Mouse (Mus musculus) erythroblast, adult 5-6 weeks (primary cell): ENCODE measurements around the gene Mettl27. TPM values are rescaled to one million over a fixed set of nuclear protein-coding genes. Genes with fewer than 3 reads are reported as not detected.

Experiments used
- ATAC-seq: replicated peaks from 2 replicates; pipeline ENCODE4 v1.8.0; 2016; ENCODE audit warnings: moderate number of reproducible peaks, mild to moderate bottlenecking, moderate TSS enrichment, inconsistent platforms; ENCODE audit not compliant: poor library complexity, low FRiP score, severe bottlenecking
- total RNA-seq, 2 experiments: library from RNA; stranded (forward) in 1 of 2; stranded (reverse) in 1 of 2; fragments of 150-400 nt in 1 of 2; fragments of 200-764, 138-1000 nt in 1 of 2; gene quantifications; 2 replicates each; pipeline versions ENCODE4 v1.2.3 to v1.2.4; 2015 to 2017; ENCODE audit warnings: low replicate concordance in 2 of 2

Gene Mettl27
- total RNA-seq, 2 experiments from 2014 or later: 62.4 to 120 TPM

GRCm38 (mm10) chr5:134976164-134976563, 44.0 kb downstream of the Mettl27 start:
- peak; percentile 90 for ATAC-seq

GRCm38 (mm10) chr5:134976577-134977250, 44.5 kb downstream of the Mettl27 start:
- ATAC-seq: peak; percentile 56

- ATAC-seq: no peak
Measured at GRCm38 (mm10) chr5:134977837-134978236, 45.7 kb downstream of the Mettl27 start.

GRCm38 (mm10) chr5:134981149-134981548, 49.0 kb downstream of the Mettl27 start:
- no peak for ATAC-seq

- no peak for ATAC-seq
Measured at GRCm38 (mm10) chr5:134983111-134983510, 50.9 kb downstream of the Mettl27 start.

- no peak for ATAC-seq
Measured at GRCm38 (mm10) chr5:134983771-134984170, 51.6 kb downstream of the Mettl27 start.

GRCm38 (mm10) chr5:134985633-134986297, 53.6 kb downstream of the Mettl27 start, which contains the start of gene Cldn3:
TSS of gene Cldn3 (plus strand) at chr5:134986214.
- ATAC-seq: no peak

GRCm38 (mm10) chr5:134986298-134987268, 54.4 kb downstream of the Mettl27 start:
- ATAC-seq: 0 out of 2 replicates have a peak, but pooled peaks have one; percentile 31

- ATAC-seq: no peak
Measured at GRCm38 (mm10) chr5:134989166-134989565, 57.0 kb downstream of the Mettl27 start.

GRCm38 (mm10) chr5:134989741-134990140, 57.6 kb downstream of the Mettl27 start:
- no peak for ATAC-seq

Other genes starting within 250 kb of the Mettl27 start
- gene Limk1, start 243.8 kb upstream of the Mettl27 start, total RNA-seq (2015; ENCODE audit: low replicate concordance): 0.19 and 2.1 TPM in 2 replicates
- gene Limk1, start 243.8 kb upstream of the Mettl27 start, total RNA-seq (2017; ENCODE audit: low replicate concordance): 2.1 and 3.6 TPM in 2 replicates
- not detected in 2 replicates for gene Eln, start 185.0 kb upstream of the Mettl27 start, total RNA-seq (2015; ENCODE audit: low replicate concordance)
- not detected in 2 replicates for gene Eln, start 185.0 kb upstream of the Mettl27 start, total RNA-seq (2017; ENCODE audit: low replicate concordance)
- 0.96 TPM in 1 of 2 replicates, not detected in the other for gene Tmem270, start 25.6 kb upstream of the Mettl27 start, total RNA-seq (2015; ENCODE audit: low replicate concordance)
- gene Tmem270, start 25.6 kb upstream of the Mettl27 start, total RNA-seq (2017; ENCODE audit: low replicate concordance): not detected in 2 replicates
- 411 and 506 TPM in 2 replicates for gene Cldn13, start 16.8 kb upstream of the Mettl27 start, total RNA-seq (2015; ENCODE audit: low replicate concordance)
- 369 and 379 TPM in 2 replicates for gene Cldn13, start 16.8 kb upstream of the Mettl27 start, total RNA-seq (2017; ENCODE audit: low replicate concordance)
- not detected in 2 replicates for gene Cldn4, start 14.6 kb downstream of the Mettl27 start, total RNA-seq (2015; ENCODE audit: low replicate concordance)
- gene Cldn4, start 14.6 kb downstream of the Mettl27 start, total RNA-seq (2017; ENCODE audit: low replicate concordance): not detected in 2 replicates
- gene Cldn3, start 53.8 kb downstream of the Mettl27 start, total RNA-seq (2015; ENCODE audit: low replicate concordance): not detected in 2 replicates
- gene Cldn3, start 53.8 kb downstream of the Mettl27 start, total RNA-seq (2017; ENCODE audit: low replicate concordance): not detected in 2 replicates
- 4.6 and 19.0 TPM in 2 replicates for gene Abhd11, start 76.8 kb downstream of the Mettl27 start, total RNA-seq (2015; ENCODE audit: low replicate concordance)
- 11.6 and 17.5 TPM in 2 replicates for gene Abhd11, start 76.8 kb downstream of the Mettl27 start, total RNA-seq (2017; ENCODE audit: low replicate concordance)
- not detected in 2 replicates for gene Stx1a, start 91.1 kb downstream of the Mettl27 start, total RNA-seq (2015; ENCODE audit: low replicate concordance)
- gene Stx1a, start 91.1 kb downstream of the Mettl27 start, total RNA-seq (2017; ENCODE audit: low replicate concordance): not detected in 2 replicates
- gene Dnajc30, start 131.8 kb downstream of the Mettl27 start, total RNA-seq (2015; ENCODE audit: low replicate concordance): 1.5 and 7.9 TPM in 2 replicates
- gene Dnajc30, start 131.8 kb downstream of the Mettl27 start, total RNA-seq (2017; ENCODE audit: low replicate concordance): 2.2 and 4.6 TPM in 2 replicates
- 23.4 and 30.9 TPM in 2 replicates for gene Bud23, start 132.6 kb downstream of the Mettl27 start, total RNA-seq (2015; ENCODE audit: low replicate concordance)
- gene Bud23, start 132.6 kb downstream of the Mettl27 start, total RNA-seq (2017; ENCODE audit: low replicate concordance): 12.0 and 17.3 TPM in 2 replicates
- gene Vps37d, start 145.9 kb downstream of the Mettl27 start, total RNA-seq (2015; ENCODE audit: low replicate concordance): not detected in 2 replicates
- not detected in 2 replicates for gene Vps37d, start 145.9 kb downstream of the Mettl27 start, total RNA-seq (2017; ENCODE audit: low replicate concordance)
- gene Mlxipl, start 157.5 kb downstream of the Mettl27 start, total RNA-seq (2015; ENCODE audit: low replicate concordance): not detected in 2 replicates
- 0.51 TPM in 1 of 2 replicates, not detected in the other for gene Mlxipl, start 157.5 kb downstream of the Mettl27 start, total RNA-seq (2017; ENCODE audit: low replicate concordance)
- 1.5 and 3.6 TPM in 2 replicates for gene Tbl2, start 217.3 kb downstream of the Mettl27 start, total RNA-seq (2015; ENCODE audit: low replicate concordance)
- gene Tbl2, start 217.3 kb downstream of the Mettl27 start, total RNA-seq (2017; ENCODE audit: low replicate concordance): 2.8 and 3.7 TPM in 2 replicates
- 6.0 and 10.0 TPM in 2 replicates for gene Bcl7b, start 235.9 kb downstream of the Mettl27 start, total RNA-seq (2015; ENCODE audit: low replicate concordance)
- gene Bcl7b, start 235.9 kb downstream of the Mettl27 start, total RNA-seq (2017; ENCODE audit: low replicate concordance): 12.9 and 19.2 TPM in 2 replicates